Mouse (Mus musculus) heart, adult 2 months (tissue): Measurements from ENCODE around the gene Ptprh. TPM values are rescaled to one million over a fixed set of nuclear protein-coding genes. Genes with fewer than 3 reads are reported as not detected.

Experiments
- DNase-seq, 2 experiments: peaks; one replicate each; pipeline ENCODE4 v3.0.0; 2021
- H3K27ac ChIP-seq: fragments of 200-600 bp; 2 replicates; pipeline ENCODE4 v1.8.1; 2022
- H3K27me3 ChIP-seq: fragments of 200-500 bp; 2 replicates; pipeline ENCODE4 v1.6.1; 2012; ENCODE audit warnings: mild to moderate bottlenecking, low read length, inconsistent platforms, mixed read lengths; ENCODE audit not compliant: control insufficient read depth, insufficient read depth
- H3K36me3 ChIP-seq: fragments of 200-500 bp; 2 replicates; pipeline ENCODE4 v1.6.1; 2012; ENCODE audit warnings: low read length, inconsistent platforms; ENCODE audit not compliant: control insufficient read depth, insufficient read depth
- H3K4me1 ChIP-seq: fragments of 200-500 bp; 2 replicates; pipeline ENCODE4 v1.6.1; 2011; ENCODE audit warnings: low read length; ENCODE audit not compliant: control insufficient read depth, insufficient read depth
- H3K4me3 ChIP-seq: fragments of 200-600 bp; 2 replicates; pipeline ENCODE4 v1.8.1; 2022
- H3K79me2 ChIP-seq: fragments of 200-500 bp; replicated peaks from 2 replicates; pipeline ENCODE4 v1.6.1; 2012; ENCODE audit warnings: mild to moderate bottlenecking, inconsistent platforms, low read length, moderate library complexity, mixed read lengths; ENCODE audit not compliant: control insufficient read depth, insufficient read depth
- H3K9ac ChIP-seq: fragments of 200-500 bp; 2 replicates; pipeline ENCODE4 v1.6.1; 2012; ENCODE audit warnings: low read depth, mild to moderate bottlenecking, control low read depth, inconsistent platforms, low read length, mixed read lengths
- CTCF ChIP-seq: fragments of 200-600 bp; IDR thresholded peaks from 2 replicates; pipeline ENCODE4 v1.8.1; 2022; ENCODE audit warnings: antibody characterized with exemption, mild to moderate bottlenecking, moderate library complexity
- EP300 ChIP-seq: fragments of 200-500 bp; IDR thresholded peaks from 2 replicates; pipeline ENCODE4 v1.6.1; 2011; ENCODE audit warnings: low read depth, low read length, control low read depth; ENCODE audit not compliant: insufficient read depth
- POLR2A ChIP-seq: fragments of 200-500 bp; IDR thresholded peaks from 2 replicates; pipeline ENCODE4 v1.6.1; 2011; ENCODE audit warnings: mild to moderate bottlenecking, low read depth, low read length, control low read depth; ENCODE audit not compliant: insufficient read depth
- WGBS: fragments of 180-500 bp; shearing (Covaris S2); methylation state at CpG from one replicate; pipeline ENCODE4 v1.1.7; 2018; 5-methylcytosine and 5-hydroxymethylcytosine counted together
- intact Hi-C: fragments of 180-260 bp; cut with DNase I; formaldehyde crosslinking; loops from one replicate; pipeline ENCODE4 v1.15.1; 2025
- polyA plus RNA-seq: library from polyadenylated mRNA; depleted of rRNA; stranded (reverse); fragments of >200 nt; gene quantifications from 2 replicates; pipeline ENCODE4 v1.2.3, GENCODE M21; 2012
- total RNA-seq, 2 experiments: library from RNA; stranded (reverse); gene quantifications; 2 replicates each; pipeline ENCODE4 v1.2.3; 2021

Gene Ptprh
- total and polyA plus RNA-seq, 3 experiments: 0.06 TPM; not detected in 2

GRCm38 (mm10) chr7:4613740-4614403 is 10.0 kb upstream of the Ptprh start:
- DNase-seq: no peak
- TF ChIP-seq CTCF: no peak
- TF ChIP-seq EP300: no peak
- TF ChIP-seq POLR2A: no peak
- Histone ChIP-seq H3K9ac (no peak overlapping the region), H3K4me1 (no peaks in the 10 kb centered on the region), H3K4me3 (no peak overlapping the region), H3K27me3 (no peaks in the 10 kb centered on the region), H3K79me2 (no peaks in the 10 kb centered on the region), H3K36me3 (no peaks in the 10 kb centered on the region), H3K27ac (no peak overlapping the region)
- WGBS: 58% methylated on average over 14 of the region's 14 CpGs
- intact Hi-C loops: no loop called here

- intact Hi-C loops: no loop called here
- no peak overlapping the region for H3K27ac ChIP-seq
Observed at GRCm38 (mm10) chr7:4612956-4613355, 9.1 kb upstream of the Ptprh start.

GRCm38 (mm10) chr7:4612386-4612785 is 8.5 kb upstream of the Ptprh start:
- Histone ChIP-seq H3K9ac (no peak overlapping the region), H3K27ac (no peak overlapping the region), H3K27me3 (no peaks in the 10 kb centered on the region), H3K36me3 (no peaks in the 10 kb centered on the region), H3K4me3 (no peak overlapping the region), H3K79me2 (no peaks in the 10 kb centered on the region), H3K4me1 (no peaks in the 10 kb centered on the region)
- TF ChIP-seq POLR2A: no peak
- no peak for TF ChIP-seq EP300
- no peak for TF ChIP-seq CTCF
- intact Hi-C loops: no loop called here
- DNase-seq: no peak
- 47% methylated on average over 8 of the region's 8 CpGs for WGBS

More at GRCm38 (mm10) chr7:4612956-4613355, 9.1 kb upstream of the Ptprh start:
- TF ChIP-seq POLR2A (no peak), CTCF (no peak), EP300 (no peak)
- H3K4me3 ChIP-seq: no peak overlapping the region
- H3K4me1 ChIP-seq: no peaks in the 10 kb centered on the region
- WGBS: 65% methylated on average over 1 of the region's 1 CpGs
- no peaks in the 10 kb centered on the region for H3K36me3 ChIP-seq
- no peak overlapping the region for H3K9ac ChIP-seq
- no peak for DNase-seq
- no peaks in the 10 kb centered on the region for H3K79me2 ChIP-seq
- H3K27me3 ChIP-seq: no peaks in the 10 kb centered on the region

GRCm38 (mm10) chr7:4611921-4612341 is 8.1 kb upstream of the Ptprh start:
- Histone ChIP-seq H3K79me2 (no peaks in the 10 kb centered on the region), H3K36me3 (no peaks in the 10 kb centered on the region), H3K9ac (no peak overlapping the region), H3K4me3 (no peak overlapping the region), H3K4me1 (no peaks in the 10 kb centered on the region), H3K27me3 (no peaks in the 10 kb centered on the region), H3K27ac (no peak overlapping the region)
- intact Hi-C loops: no loop called here
- DNase-seq: no peak
- WGBS: 68% methylated on average over 12 of the region's 12 CpGs
- no peak for TF ChIP-seq EP300
- no peak for TF ChIP-seq POLR2A
- no peak for TF ChIP-seq CTCF

GRCm38 (mm10) chr7:4611511-4611910 is 7.7 kb upstream of the Ptprh start:
- Histone ChIP-seq H3K9ac (no peak overlapping the region), H3K27me3 (no peaks in the 10 kb centered on the region), H3K79me2 (no peaks in the 10 kb centered on the region), H3K36me3 (no peaks in the 10 kb centered on the region), H3K27ac (no peak overlapping the region), H3K4me3 (no peak overlapping the region), H3K4me1 (no peaks in the 10 kb centered on the region)
- TF ChIP-seq CTCF: no peak
- TF ChIP-seq POLR2A: no peak
- TF ChIP-seq EP300: no peak
- no peak for DNase-seq
- intact Hi-C loops: no loop called here
- WGBS: 71% methylated on average over 12 of the region's 12 CpGs

GRCm38 (mm10) chr7:4608002-4608401 is 4.2 kb upstream of the Ptprh start:
- H3K9ac ChIP-seq: no peak overlapping the region
- no peak overlapping the region for H3K27ac ChIP-seq
- H3K27me3 ChIP-seq: no peaks in the 10 kb centered on the region
- H3K4me3 ChIP-seq: no peak overlapping the region
- intact Hi-C loops: no loop called here
- TF ChIP-seq EP300 (no peak), CTCF (no peak), POLR2A (no peak)
- H3K79me2 ChIP-seq: no peaks in the 10 kb centered on the region
- no peak for DNase-seq
- H3K4me1 ChIP-seq: no peaks in the 10 kb centered on the region
- 60% methylated on average over 5 of the region's 5 CpGs for WGBS
- H3K36me3 ChIP-seq: no peaks in the 10 kb centered on the region
